Mouse (Mus musculus) MEL (cell line): ENCODE measurements around the gene Bcl2l14. TPM values are rescaled to one million over a fixed set of nuclear protein-coding genes. Genes with fewer than 3 reads are reported as not detected.

Experiments
- DNase-seq: peaks from one replicate; pipeline ENCODE4 v3.0.0; 2011; ENCODE audit warnings: low read depth, low spot score
- H3K27ac ChIP-seq: 2 replicates; pipeline ENCODE4 v1.5.1; 2012; ENCODE audit warnings: low read depth, mild to moderate bottlenecking, control low read depth, low read length, moderate library complexity; ENCODE audit not compliant: control insufficient read depth
- H3K27me3 ChIP-seq, 2 experiments: fragments of 150-350 bp in 1 of 2; sonication (generic) in 1 of 2; 2 replicates each; pipeline ENCODE4 v1.6.1; 2012; ENCODE audit warnings: low read length in 2 of 2, mild to moderate bottlenecking in 2 of 2, improper control_type of control experiment in 1 of 2, moderate library complexity in 1 of 2; ENCODE audit not compliant: insufficient read depth in 2 of 2, control insufficient read depth in 1 of 2
- H3K36me3 ChIP-seq, 2 experiments: 2 replicates each; pipeline ENCODE4 v1.6.1; 2012 to 2014; ENCODE audit warnings: low read length in 2 of 2, improper control_type of control experiment in 1 of 2, inconsistent platforms in 1 of 2, mild to moderate bottlenecking in 1 of 2; ENCODE audit not compliant: insufficient read depth in 2 of 2, control insufficient read depth in 1 of 2
- H3K4me1 ChIP-seq, 2 experiments: fragments of 150-350 bp in 1 of 2; sonication (generic) in 1 of 2; 2 replicates each; pipeline ENCODE4 v1.6.1; 2012; ENCODE audit warnings: low read length in 2 of 2, improper control_type of control experiment in 1 of 2, mild to moderate bottlenecking in 1 of 2; ENCODE audit not compliant: insufficient read depth in 2 of 2, control insufficient read depth in 1 of 2
- H3K4me3 ChIP-seq, 2 experiments: fragments of 150-350 bp in 1 of 2; sonication (generic) in 1 of 2; 2 replicates each; pipeline ENCODE4 v1.5.1; 2012; ENCODE audit warnings: low read depth in 2 of 2, low read length in 2 of 2, mild to moderate bottlenecking in 2 of 2, moderate library complexity in 2 of 2, control low read depth in 1 of 2, improper control_type of control experiment in 1 of 2; ENCODE audit not compliant: control insufficient read depth in 1 of 2, insufficient read depth in 1 of 2
- H3K79me2 ChIP-seq: 2 replicates; pipeline ENCODE4 v1.6.1; 2012; ENCODE audit warnings: mild to moderate bottlenecking, low read length, moderate library complexity; ENCODE audit not compliant: control insufficient read depth, poor library complexity, insufficient read depth
- H3K9ac ChIP-seq: 2 replicates; pipeline ENCODE4 v1.6.1; 2012; ENCODE audit warnings: low read depth, mild to moderate bottlenecking, control low read depth, low read length, moderate library complexity; ENCODE audit not compliant: control insufficient read depth, poor library complexity, severe bottlenecking
- H3K9me3 ChIP-seq: fragments of 150-350 bp; sonication (generic); replicated peaks from 2 replicates; pipeline ENCODE4 v1.6.1; 2012; ENCODE audit warnings: mild to moderate bottlenecking, low read length, improper control_type of control experiment, moderate library complexity; ENCODE audit not compliant: insufficient read depth
- BHLHE40 ChIP-seq: IDR thresholded peaks from 2 replicates; pipeline ENCODE4 v1.6.1; 2012; ENCODE audit warnings: low read depth, mild to moderate bottlenecking, inconsistent platforms, low read length, improper control_type of control experiment, borderline replicate concordance
- CHD1 ChIP-seq: IDR thresholded peaks from 2 replicates; pipeline ENCODE4 v1.6.1; 2012; ENCODE audit warnings: low read depth, mild to moderate bottlenecking, inconsistent platforms, low read length, improper control_type of control experiment
- CHD2 ChIP-seq: IDR thresholded peaks from 2 replicates; pipeline ENCODE4 v1.6.1; 2011; ENCODE audit warnings: low read length, improper control_type of control experiment
- E2F4 ChIP-seq: IDR thresholded peaks from 2 replicates; pipeline ENCODE4 v1.6.1; 2011; ENCODE audit warnings: low read depth, low read length, improper control_type of control experiment, borderline replicate concordance
- GABPA ChIP-seq: IDR thresholded peaks from 2 replicates; pipeline ENCODE4 v1.6.1; 2012; ENCODE audit warnings: low read depth, mild to moderate bottlenecking, inconsistent platforms, low read length, improper control_type of control experiment, moderate library complexity
- GATA1 ChIP-seq: IDR thresholded peaks from 2 replicates; pipeline ENCODE4 v1.6.1; 2011; ENCODE audit warnings: low read depth, low read length, improper control_type of control experiment
- HCFC1 ChIP-seq: IDR thresholded peaks from 2 replicates; pipeline ENCODE4 v1.6.1; 2012; ENCODE audit warnings: low read depth, mild to moderate bottlenecking, inconsistent platforms, low read length, improper control_type of control experiment, moderate library complexity
- JUND ChIP-seq: IDR thresholded peaks from 2 replicates; pipeline ENCODE4 v1.6.1; 2011; ENCODE audit warnings: low read depth, mild to moderate bottlenecking, improper control_type of control experiment, low read length
- KAT2A ChIP-seq: conservative IDR thresholded peaks from 2 replicates; pipeline ENCODE4 v1.6.1; 2012; ENCODE audit warnings: low read depth, low read length, improper control_type of control experiment, inconsistent platforms
- MAFK ChIP-seq: IDR thresholded peaks from 2 replicates; pipeline ENCODE4 v1.6.1; 2011; ENCODE audit warnings: low read depth, mild to moderate bottlenecking, low read length, improper control_type of control experiment, borderline replicate concordance
- MAX ChIP-seq: IDR thresholded peaks from 2 replicates; pipeline ENCODE4 v1.6.1; 2011; ENCODE audit warnings: low read length, improper control_type of control experiment
- MXI1 ChIP-seq: IDR thresholded peaks from 2 replicates; pipeline ENCODE4 v1.6.1; 2011; ENCODE audit warnings: mild to moderate bottlenecking, low read depth, low read length, improper control_type of control experiment
- MYB ChIP-seq: IDR thresholded peaks from 2 replicates; pipeline ENCODE4 v1.6.1; 2011; ENCODE audit warnings: mild to moderate bottlenecking, low read depth, low read length, improper control_type of control experiment
- NRF1 ChIP-seq: IDR thresholded peaks from 2 replicates; pipeline ENCODE4 v1.6.1; 2014; ENCODE audit warnings: low read depth, mild to moderate bottlenecking, inconsistent platforms, low read length, improper control_type of control experiment, moderate library complexity; ENCODE audit not compliant: poor library complexity, insufficient read depth, severe bottlenecking
- POLR2AphosphoS5 ChIP-seq: IDR thresholded peaks from 2 replicates; pipeline ENCODE4 v1.6.1; 2012; ENCODE audit warnings: low read depth, borderline replicate concordance, mild to moderate bottlenecking, inconsistent platforms, low read length, moderate library complexity, mixed read lengths
- RAD21 ChIP-seq: IDR thresholded peaks from 2 replicates; pipeline ENCODE4 v1.6.1; 2011; ENCODE audit warnings: mild to moderate bottlenecking, low read depth, low read length, improper control_type of control experiment
- SMC3 ChIP-seq: IDR thresholded peaks from 2 replicates; pipeline ENCODE4 v1.6.1; 2011; ENCODE audit warnings: low read depth, low read length, improper control_type of control experiment
- TAL1 ChIP-seq: IDR thresholded peaks from 2 replicates; pipeline ENCODE4 v1.6.1; 2012; ENCODE audit warnings: mild to moderate bottlenecking, inconsistent platforms, low read length, moderate library complexity, mixed read lengths
- TBP ChIP-seq: IDR thresholded peaks from 2 replicates; pipeline ENCODE4 v1.8.0; 2011; ENCODE audit warnings: low read depth, low read length, improper control_type of control experiment
- polyA plus RNA-seq, 2 experiments: library from polyadenylated mRNA; stranded (reverse) in 1 of 2; unstranded in 1 of 2; fragments of >175 nt in 1 of 2; fragments of >200 nt in 1 of 2; gene quantifications; 2 replicates each; pipeline versions ENCODE4 v1.2.1 to v1.2.4; 2012; ENCODE audit warnings: low replicate concordance in 2 of 2, low read depth in 1 of 2; ENCODE audit not compliant: insufficient read length in 2 of 2, insufficient read depth in 1 of 2, missing spikeins in 1 of 2
- total RNA-seq: library from RNA; depleted of rRNA; stranded (reverse); fragments of 300-350 nt; gene quantifications from 2 replicates; pipeline ENCODE4 v1.2.3, GENCODE M21; 2012

The Bcl2l14 gene
- total and polyA plus RNA-seq, 3 experiments, result 0.65 to 1.4 TPM; not detected in 1

DNA sequence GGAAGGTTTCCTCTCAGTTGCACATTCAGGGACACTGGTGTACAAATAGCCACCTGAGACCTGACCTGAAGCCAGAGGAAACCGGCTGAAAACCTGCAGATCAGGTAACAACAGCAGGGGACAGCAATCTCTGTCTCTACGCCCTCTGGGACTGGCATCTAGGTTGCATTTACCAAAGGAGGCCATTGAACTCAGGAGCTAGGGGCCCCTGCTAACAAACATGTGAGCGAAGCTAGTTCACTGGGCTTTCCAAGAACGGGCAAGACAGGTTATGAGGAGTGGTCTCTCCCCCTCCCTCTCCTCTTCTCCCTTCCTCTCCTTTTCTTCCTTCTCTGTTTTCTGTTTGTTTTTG lies 18.4 kb downstream of the Bcl2l14 start:
- Histone ChIP-seq H3K27me3 (no peaks in the 10 kb centered on the region; a peak in 1 of 4 replicates), H3K79me2 (no peaks in the 10 kb centered on the region), H3K27ac (no peak overlapping the region), H3K36me3 (no peaks in the 10 kb centered on the region; a peak in 1 of 4 replicates), H3K9ac (no peak overlapping the region), H3K9me3 (no peaks in the 10 kb centered on the region), H3K4me1 (peaks cover 0 to 3% of the 10 kb centered on the region in 2 experiments; a peak in 1 of 4 replicates), H3K4me3 (peak overlapping the region; percentile 46 to 47)
- TF ChIP-seq SMC3 (no peak), CHD1 (no peak), GABPA (no peak)
- DNase-seq, result no peak

DNA sequence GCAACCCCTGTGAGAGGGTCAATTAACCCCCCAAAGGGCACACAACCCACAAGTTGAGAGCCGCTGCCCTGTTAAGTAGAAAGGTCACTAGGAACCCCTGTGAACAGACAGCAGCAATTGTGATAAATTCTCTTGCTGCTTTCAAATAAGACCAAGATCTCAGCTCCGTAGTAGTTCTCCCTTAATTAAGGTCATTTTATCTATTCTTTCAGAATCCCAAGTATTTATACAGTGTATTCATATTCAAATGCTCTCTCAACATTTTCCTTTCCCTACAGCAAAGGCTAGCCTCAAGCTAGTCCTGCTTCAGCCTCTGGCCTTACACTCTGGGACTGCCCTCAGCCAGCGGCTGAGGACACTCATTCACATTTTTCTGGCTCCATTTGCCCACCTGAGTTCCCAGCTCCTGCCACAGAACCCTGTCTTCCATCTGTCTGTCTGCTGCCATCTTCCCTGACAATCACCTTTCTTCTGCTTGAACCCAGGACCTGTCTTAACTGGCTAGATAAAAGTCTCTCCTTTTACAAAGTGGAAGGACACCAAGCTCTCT lies 20.5 kb downstream of the Bcl2l14 start:
- Histone ChIP-seq H3K9ac (no peak overlapping the region), H3K36me3 (no peaks in the 10 kb centered on the region; a peak in 1 of 4 replicates), H3K4me1 (peaks cover 0 to 3% of the 10 kb centered on the region in 2 experiments; a peak in 1 of 4 replicates), H3K27me3 (no peaks in the 10 kb centered on the region), H3K27ac (no peak overlapping the region), H3K79me2 (no peaks in the 10 kb centered on the region)
- no peak for DNase-seq
- TF ChIP-seq RAD21 (no peak), TBP (no peak), CHD2 (no peak), MXI1 (no peak), JUND (no peak), KAT2A (no peak), TAL1 (no peak), E2F4 (no peak), MAX (no peak), BHLHE40 (no peak), GATA1 (no peak), CHD1 (no peak), POLR2AphosphoS5 (no peak), NRF1 (no peak), MYB (no peak), HCFC1 (no peak), MAFK (no peak)
- TF ChIP-seq, all 39 proteins: peak for 0
- H3K4me3 ChIP-seq, result no peak overlapping the region
- H3K9me3 ChIP-seq, result no peaks in the 10 kb centered on the region
